Mouse (Mus musculus) hindlimb bud, embryonic 11.5 days (tissue): ENCODE measurements at regions not wholly inside any gene's neighbourhood (a gene's known extent, or its start where the extent isn't known, plus 50 kb on each side); places are given as distances from the start of the nearest gene placed in this dataset.
"Not testable (repeated sequence)": the region's sequence is repeated elsewhere in the genome, so short reads cannot be mapped to it uniquely, and the experiment has no call there.

ENCODE experiments used
- DNase-seq: peaks from one replicate; pipeline ENCODE4 v3.0.0-alpha.2; 2012; ENCODE audit warnings: low read depth, low spot score; ENCODE audit errors: extremely low spot score

- no peak for DNase-seq
These were observed 56.1 kb downstream of the Bbs10 start for GRCm38 (mm10) chr10:111354607-111355006.

DNA sequence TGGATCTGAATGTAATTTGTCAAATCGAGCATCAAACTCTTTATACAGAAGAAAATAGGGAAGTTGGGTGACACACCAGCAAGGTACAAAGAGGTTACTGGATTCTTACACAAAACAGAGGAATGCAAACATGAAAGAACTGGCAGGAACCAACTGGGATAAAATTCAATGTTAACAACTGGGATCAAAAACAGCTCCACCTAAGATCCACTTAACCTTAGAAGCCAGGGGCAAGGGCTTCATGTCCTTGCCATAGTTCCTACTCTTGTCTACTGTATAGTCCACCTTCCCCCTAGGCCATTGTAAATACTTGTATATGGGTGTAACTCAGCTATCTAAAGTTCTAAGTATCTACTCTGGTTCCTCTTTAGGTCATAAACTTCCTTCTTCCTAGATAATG lies 59.9 kb downstream of the Bbs10 start:
- not testable (repeated sequence) for DNase-seq

DNA sequence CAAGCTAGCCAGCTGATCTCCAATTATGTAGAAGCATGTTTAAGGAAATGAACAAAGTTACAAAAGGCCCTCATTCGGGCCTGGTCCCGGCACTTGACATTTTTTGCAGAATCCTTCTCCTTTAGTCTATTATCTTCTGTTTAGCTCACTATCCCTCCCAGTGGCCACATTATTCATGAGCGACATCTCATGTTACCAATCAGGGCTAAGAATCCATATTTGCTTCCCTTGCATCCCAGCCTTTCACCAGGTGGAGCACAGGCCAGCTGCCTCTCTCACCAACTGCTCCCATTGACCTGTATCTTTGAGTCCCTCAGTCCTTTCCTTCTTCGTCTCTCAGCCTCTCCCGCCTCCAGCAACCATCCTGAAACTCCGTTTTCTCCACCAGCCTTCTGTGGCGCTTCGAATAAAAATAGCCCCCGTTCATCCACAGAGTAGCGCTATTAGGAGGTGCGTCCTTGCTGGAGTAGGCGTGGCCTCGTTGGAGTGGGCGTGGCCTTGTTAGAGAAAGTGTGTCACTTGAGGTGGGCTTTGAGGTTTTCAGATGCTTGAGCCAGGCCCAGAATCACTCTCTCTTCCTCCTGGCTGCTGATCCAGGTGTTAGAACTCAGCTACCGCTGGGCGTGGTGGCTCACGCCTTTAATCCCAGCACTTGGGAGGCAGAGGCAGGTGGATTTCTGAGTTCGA lies 63.4 kb downstream of the Bbs10 start:
- DNase-seq = no peak

DNA sequence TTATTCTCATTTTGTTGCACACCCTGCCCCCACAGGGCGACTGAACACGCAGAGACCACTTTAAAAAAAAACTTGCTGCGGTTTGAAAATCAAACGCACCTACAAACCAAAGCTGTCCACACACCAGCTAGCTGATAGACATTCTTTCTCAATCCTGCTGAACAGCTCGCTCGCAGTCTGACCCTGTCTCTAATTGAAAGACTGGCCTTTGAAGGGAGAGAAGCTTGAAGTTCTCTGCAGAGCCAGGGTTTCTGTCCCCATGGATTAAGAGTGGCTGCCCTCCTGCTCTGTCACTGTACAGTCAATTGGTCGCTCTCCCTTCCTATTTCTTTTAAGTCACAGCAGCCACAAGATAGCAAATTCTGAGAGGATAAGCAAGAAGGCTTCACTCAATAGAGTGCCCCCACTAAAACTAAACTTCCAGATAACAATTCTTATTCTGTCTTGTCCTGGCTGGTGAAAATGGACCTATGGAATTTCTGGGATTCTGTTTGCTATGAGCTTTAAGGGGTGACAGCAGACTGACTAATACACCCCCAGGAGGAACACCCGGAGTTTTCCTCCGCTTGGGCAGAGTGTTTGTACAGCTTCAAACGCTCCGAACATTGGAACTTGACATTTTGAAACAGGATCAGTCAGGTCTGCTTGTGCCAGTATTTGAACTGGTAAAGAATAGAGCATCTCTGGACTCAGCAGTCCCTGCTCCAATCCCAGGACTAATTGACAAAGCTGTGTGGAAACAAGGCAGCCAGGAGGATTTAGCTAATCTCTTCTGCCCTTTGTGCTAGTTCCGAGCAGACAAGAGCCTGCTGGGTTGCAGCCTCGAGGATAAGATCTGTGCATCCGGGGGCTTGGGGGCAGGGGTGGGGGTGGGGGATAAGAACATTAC lies 65.5 kb downstream of the Bbs10 start:
- no peak for DNase-seq

GRCm38 (mm10) chr10:111365011-111365410 lies 66.5 kb downstream of the Bbs10 start:
- DNase-seq = no peak

- DNase-seq = not testable (repeated sequence)
These were observed 70.6 kb downstream of the Bbs10 start for GRCm38 (mm10) chr10:111369046-111369445.

DNA sequence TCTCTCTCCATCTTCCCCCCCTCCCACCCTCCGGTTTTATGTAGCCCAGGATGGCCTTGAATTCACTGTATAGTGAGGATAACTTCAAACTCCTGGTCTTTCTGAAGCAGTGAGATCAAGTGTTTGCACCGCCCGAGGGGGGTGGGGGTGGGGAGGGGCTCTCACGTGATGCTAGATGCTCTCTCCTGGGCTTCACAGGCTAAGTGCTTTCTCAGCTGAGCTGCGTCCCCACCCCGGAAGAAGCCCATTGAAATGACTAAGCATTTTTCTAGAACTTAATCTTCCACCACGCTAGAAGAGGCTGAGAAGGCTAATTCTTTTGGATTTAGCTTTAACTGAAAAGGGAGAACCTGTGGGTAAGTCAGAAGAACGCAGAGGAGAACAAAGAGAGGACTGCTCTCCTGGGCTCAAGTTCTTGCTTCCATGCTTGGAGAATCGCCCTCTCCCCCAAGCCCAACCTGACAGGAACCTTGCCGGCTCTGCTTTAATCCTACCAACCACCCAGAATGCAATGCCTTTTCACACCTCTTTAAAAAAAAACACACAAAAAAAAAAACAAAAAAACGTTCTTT lies 79.7 kb downstream of the Bbs10 start:
- no peak for DNase-seq

- no peak for DNase-seq
These were observed 83.2 kb downstream of the Bbs10 start for GRCm38 (mm10) chr10:111381689-111382088.

DNA sequence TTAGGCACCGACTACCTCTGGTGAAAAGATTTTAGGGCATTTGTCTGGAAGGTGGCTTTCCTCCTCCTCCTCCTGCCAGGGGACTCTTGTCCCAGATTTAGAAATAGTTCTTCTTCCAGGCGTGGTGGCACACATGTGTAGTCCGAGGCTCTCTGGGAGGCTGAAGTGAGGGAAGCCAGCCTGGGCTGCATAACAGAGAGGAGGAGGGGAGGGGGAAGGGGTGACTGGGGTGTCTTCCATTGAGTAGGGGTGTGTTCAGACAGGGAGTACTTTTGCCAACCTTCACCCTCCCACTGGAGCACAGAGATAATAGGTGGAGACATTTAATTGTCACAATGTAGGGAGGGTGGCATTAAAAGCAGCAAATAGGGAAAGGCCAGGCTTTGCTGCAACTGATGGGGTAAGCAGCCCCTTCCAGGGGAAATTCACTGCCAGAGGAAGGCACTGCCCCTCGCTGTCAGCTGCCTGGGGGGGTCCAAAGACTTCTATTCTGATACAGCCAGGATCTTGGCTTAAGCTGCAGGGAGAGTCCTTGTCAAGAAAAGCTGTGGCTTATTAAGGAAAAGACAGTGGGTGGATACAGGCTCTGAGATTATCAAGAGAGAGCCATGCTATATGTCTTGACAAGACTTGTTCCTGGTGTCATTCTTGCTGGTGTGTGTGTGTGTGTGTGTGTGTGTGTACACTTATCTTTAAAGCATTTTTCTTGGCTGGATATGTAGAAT lies 83.9 kb downstream of the Bbs10 start:
- no peak for DNase-seq

DNA sequence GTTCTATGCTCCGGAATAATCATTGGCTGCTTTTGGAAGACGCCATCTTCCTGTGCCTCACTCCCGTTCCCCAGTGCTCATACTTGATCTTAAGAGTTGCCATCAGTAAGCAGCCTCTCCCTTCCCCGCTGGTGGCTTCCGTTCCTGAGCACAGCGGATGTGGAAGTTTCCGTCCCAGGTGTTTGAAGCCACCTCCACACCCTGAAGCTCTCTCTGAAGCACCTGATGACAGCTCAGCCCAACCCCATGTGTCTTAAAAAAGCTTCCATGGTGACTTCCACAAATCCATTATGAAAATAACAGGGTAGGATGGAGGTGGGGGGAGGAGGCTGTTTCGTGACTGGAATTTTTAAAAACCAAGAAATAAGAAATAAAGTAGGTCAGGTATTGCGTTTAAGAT lies 87.1 kb downstream of the Bbs10 start:
- no peak for DNase-seq

DNA sequence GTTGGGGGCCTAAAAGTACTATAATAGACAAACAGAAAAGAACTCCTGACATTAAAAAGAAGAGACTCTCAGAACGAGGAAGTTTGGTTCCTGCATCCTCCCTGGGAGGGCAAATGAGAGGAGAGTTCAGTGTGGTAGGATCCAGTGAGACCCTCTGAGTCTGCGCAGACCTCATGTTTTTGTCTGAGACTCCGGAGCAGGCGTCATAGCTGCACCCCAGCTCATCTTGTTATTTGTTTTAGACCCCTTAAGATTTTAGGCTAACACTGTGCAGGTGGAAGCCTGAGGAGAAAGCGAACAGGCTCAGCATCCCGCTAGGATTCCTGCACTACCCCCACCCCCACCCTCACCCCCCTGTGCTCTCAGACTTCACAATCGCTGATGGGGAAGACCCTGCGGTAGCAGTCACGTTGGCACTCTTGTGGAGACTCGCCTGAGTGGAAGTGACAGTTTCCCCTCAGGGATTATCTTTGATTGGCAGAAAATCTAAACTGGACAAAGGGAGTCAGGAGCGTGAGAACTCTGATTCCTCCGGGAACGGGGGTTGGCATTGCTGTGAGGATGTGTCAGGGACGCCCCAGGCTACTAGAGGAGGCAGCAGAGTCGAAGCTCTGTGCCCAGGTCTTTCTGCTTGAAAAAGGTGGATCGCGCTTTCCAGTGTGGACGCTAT lies 85.0 kb upstream of the Nap1l1 start:
- DNase-seq = no peak

- no peak for DNase-seq
These were observed 84.3 kb upstream of the Nap1l1 start for GRCm38 (mm10) chr10:111388545-111389320.

DNA sequence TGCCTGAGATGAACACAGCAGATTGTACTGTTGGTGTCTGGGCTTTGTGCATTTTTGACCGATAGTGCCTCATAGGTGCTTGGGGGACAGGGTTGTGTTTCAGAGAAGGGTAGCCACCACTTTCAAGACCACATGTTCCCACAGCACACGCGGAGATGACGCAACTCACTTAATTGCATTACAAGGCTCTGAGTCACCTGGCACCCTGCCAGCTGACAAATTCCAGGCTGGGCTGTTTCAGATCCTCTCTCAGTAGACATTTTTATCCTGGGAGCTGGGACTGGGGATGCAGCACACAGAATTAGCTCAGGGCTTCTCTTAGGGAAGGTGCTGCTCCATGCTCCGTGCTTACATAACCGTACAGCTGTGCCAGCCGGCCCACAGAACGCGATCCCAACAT lies 83.1 kb upstream of the Nap1l1 start:
- DNase-seq = peak; percentile 37

- no peak for DNase-seq
These were observed 78.6 kb upstream of the Nap1l1 start for GRCm38 (mm10) chr10:111394421-111394820.

DNA sequence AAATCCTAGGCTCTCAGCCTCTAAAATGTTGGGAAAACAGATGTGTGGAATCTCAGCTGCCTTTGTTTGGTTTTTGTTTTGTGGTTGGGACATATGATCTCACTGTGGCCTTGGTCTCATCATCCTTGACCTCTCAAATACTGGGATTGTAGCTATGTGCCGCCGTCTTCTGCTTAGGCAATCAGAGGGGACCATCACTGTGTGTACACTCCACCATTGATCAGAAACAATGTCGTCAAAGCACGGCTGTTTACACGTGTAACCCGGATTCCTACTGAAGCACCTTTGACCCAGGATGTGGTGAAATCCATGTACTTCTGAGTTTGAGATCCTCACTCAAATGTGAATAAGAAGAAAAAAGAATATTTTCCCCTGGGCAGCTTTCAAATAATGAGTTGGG lies 68.0 kb upstream of the Nap1l1 start:
- DNase-seq = no peak

- no peak for DNase-seq
These were observed 64.1 kb upstream of the Nap1l1 start for GRCm38 (mm10) chr10:111408887-111409286.

DNA sequence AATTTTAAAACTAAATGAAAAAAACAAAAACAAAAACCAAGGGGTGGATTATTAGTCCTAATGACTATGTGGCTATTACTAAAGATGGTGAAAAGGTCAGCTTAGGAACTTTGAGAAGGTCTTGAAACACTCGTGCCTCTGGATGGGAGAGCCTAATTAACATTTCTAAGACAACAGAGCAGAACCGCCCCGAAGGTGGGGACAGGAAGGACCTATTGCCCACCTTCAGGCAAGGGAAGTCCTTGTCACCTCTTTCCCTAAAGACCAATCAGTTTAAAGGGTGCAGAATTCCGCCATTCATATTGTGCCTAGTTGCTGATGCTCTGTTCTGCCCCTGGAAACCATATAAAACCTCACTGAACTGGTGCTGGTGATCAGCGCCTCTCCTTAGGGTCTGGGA lies 63.5 kb upstream of the Nap1l1 start:
- no peak for DNase-seq

GRCm38 (mm10) chr10:111410121-111410520 lies 62.9 kb upstream of the Nap1l1 start:
- no peak for DNase-seq

GRCm38 (mm10) chr10:111411533-111411932 lies 61.5 kb upstream of the Nap1l1 start:
- DNase-seq = no peak

DNA sequence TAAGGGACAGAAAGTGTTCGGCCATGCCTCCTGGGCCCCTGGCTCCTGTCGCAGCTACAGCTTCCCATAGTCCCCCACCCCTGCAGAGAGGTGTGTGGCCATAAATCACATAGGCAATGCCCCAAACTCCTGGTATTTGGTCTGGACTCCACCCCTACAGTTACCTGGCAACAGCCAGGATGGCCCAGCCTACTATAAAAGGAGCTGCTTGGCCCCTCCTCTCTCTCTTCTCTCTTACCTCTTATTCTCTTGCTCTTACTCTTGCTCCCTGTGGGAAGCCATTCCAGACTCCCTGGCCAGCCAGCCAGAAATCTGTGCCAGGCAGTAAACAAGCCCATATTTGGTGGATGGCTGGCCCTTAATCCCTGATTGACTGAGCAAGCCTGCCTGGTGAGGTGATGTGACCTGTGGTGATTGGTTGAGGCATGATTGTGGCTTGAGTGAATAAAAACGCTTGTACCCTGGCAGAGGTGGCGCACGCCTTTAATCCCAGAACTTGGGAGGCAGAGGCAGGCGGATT lies 56.4 kb upstream of the Nap1l1 start:
- DNase-seq = no peak
